Mouse (Mus musculus) cerebellum, adult 9-10 months (tissue): ENCODE measurements at regions not wholly inside any gene's neighbourhood (a gene's known extent, or its start where the extent isn't known, plus 50 kb on each side); places are given as distances from the start of the nearest gene placed in this dataset.

Experiments
- DNase-seq: peaks from one replicate; pipeline ENCODE4 v3.0.0; 2022

GRCm38 (mm10) chr6:43914741-43915140 is 248.7 kb upstream of the Tpk1 start:
- DNase-seq: no peak

GRCm38 (mm10) chr6:43885992-43886391 is 219.9 kb upstream of the Tpk1 start:
- no peak for DNase-seq

GRCm38 (mm10) chr6:43876711-43877110 is 210.6 kb upstream of the Tpk1 start:
- peak; percentile 81 for DNase-seq

- DNase-seq: peak; percentile 1
These were observed 193.3 kb upstream of the Tpk1 start for GRCm38 (mm10) chr6:43859406-43859805.

GRCm38 (mm10) chr6:43857046-43857445 is 191.0 kb upstream of the Tpk1 start:
- no peak for DNase-seq

- DNase-seq: no peak
These were observed 187.4 kb upstream of the Tpk1 start for GRCm38 (mm10) chr6:43853461-43853860.

GRCm38 (mm10) chr6:43851306-43851705 is 185.2 kb upstream of the Tpk1 start:
- no peak for DNase-seq

GRCm38 (mm10) chr6:43838960-43839359 is 172.9 kb upstream of the Tpk1 start:
- no peak for DNase-seq

- no peak for DNase-seq
These were observed 163.8 kb upstream of the Tpk1 start for GRCm38 (mm10) chr6:43829903-43830302.
